Mouse (Mus musculus): ENCODE data around the gene Aff1.

DNA sequence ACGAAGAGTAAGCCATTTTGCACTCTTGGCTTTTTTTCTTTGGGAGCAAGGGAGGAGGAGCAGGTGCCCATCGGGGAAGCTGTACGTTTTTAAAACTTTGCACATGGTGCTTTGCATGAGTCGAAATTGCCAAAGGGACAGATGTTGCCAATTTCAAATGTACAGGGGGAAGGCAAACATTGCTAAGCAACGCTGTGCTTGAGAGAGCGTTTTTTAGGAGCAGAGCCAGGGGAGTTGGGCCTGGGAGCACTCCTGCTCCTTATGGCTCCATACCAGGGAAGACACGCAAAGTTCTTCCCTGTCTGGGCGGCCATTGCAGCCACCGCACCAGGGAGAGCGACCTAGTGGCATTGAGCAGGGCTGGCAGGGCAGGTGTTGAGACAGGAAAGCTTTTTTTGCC lies 105.6 kb downstream of the Aff1 start:
- TF ChIP-seq POLR2A (IDR thresholded peaks at IDR 0.05; ENCODE audit: insufficient read depth, low read length) (no peak), CTCF (IDR thresholded peaks at IDR 0.05; ENCODE audit: low read depth, low read length) (no peak)
